Comparison of ENCODE assay signal across 8 mouse cellular contexts in genomic region chr17:35232043-35232442, GRCm38 (mm10). TPM values are rescaled to one million over a fixed set of nuclear protein-coding genes. Genes with fewer than 3 reads are reported as not detected.
DNase-seq lines count a peak whose midpoint lies in the region; ATAC-seq and TF ChIP-seq lines count a peak whose summit lies in the region.

No protein-coding gene starts in this region.

- no peaks in the 10 kb centered on the region for H3K27me3 ChIP-seq in kidney, embryonic 15.5 days
- H3K27me3 ChIP-seq in liver, embryonic 13.5 days: no peaks in the 10 kb centered on the region
- no peaks in the 10 kb centered on the region for H3K27me3 ChIP-seq in stomach, postnatal 0 days (ENCODE audit: control insufficient read depth, insufficient read depth, low read length)

- peak; percentile 81 to 86 for DNase-seq in frontal cortex, postnatal 25 days (ENCODE audit: low spot score in 2 of 2)
- peak; percentile 89 for DNase-seq in embryo, embryonic 10 days (ENCODE audit: low spot score)
- peak; percentile 68 to 81 for DNase-seq in heart, adult 9 months (ENCODE audit: low spot score in 2 of 2)
- DNase-seq in liver, embryonic 13.5 days: peak; percentile 66
- peak; percentile 88 for DNase-seq in neural tube, embryonic 10.5 days (ENCODE audit: extremely low spot score, low spot score)
- peak; percentile 84 for DNase-seq in stomach, postnatal 0 days (ENCODE audit: low spot score)

- H3K4me2 ChIP-seq in kidney, embryonic 15.5 days: peak overlapping the region; percentile 38
- peak overlapping the region; percentile 96 for H3K4me2 ChIP-seq in liver, embryonic 13.5 days
- no peak overlapping the region for H3K4me2 ChIP-seq in stomach, postnatal 0 days (replicated peaks; ENCODE audit: low read depth)

- 8% methylated on average over 12 of the region's 12 CpGs for WGBS in kidney, embryonic 15.5 days
- 10% methylated on average over 12 of the region's 12 CpGs for WGBS in liver, embryonic 13.5 days (ENCODE audit: insufficient replicate concordance)
- 15% methylated on average over 12 of the region's 12 CpGs for WGBS in stomach, postnatal 0 days

- TF ChIP-seq CTCF in stomach, postnatal 0 days (IDR thresholded peaks at IDR 0.05; ENCODE audit: low read depth): peak; percentile 97

- no peak for TF ChIP-seq EP300 in stomach, postnatal 0 days (optimal IDR thresholded peaks at IDR 0.05)

- ATAC-seq in frontal cortex, adult (ENCODE audit: low TSS enrichment): no peak
- ATAC-seq in kidney, embryonic 15.5 days (replicated peaks; ENCODE audit: low FRiP score): no peak
- ATAC-seq in liver, embryonic 13.5 days (ENCODE audit: low read depth): no peak
- ATAC-seq in stomach, postnatal 0 days (ENCODE audit: low FRiP score, low TSS enrichment): no peak

- peaks cover 50% of the 10 kb centered on the region for H3K4me1 ChIP-seq in kidney, embryonic 15.5 days
- peaks cover 54% of the 10 kb centered on the region for H3K4me1 ChIP-seq in liver, embryonic 13.5 days (replicated peaks)
- peaks cover 2% of the 10 kb centered on the region for H3K4me1 ChIP-seq in stomach, postnatal 0 days (replicated peaks; ENCODE audit: control insufficient read depth, insufficient read depth)

- peaks cover 52% of the 10 kb centered on the region for H3K36me3 ChIP-seq in kidney, embryonic 15.5 days
- peaks cover 47% of the 10 kb centered on the region for H3K36me3 ChIP-seq in liver, embryonic 13.5 days
- peaks cover 4% of the 10 kb centered on the region for H3K36me3 ChIP-seq in stomach, postnatal 0 days (ENCODE audit: control insufficient read depth, insufficient read depth, low read length)

- H3K9ac ChIP-seq in kidney, embryonic 15.5 days: no peak overlapping the region
- H3K9ac ChIP-seq in liver, embryonic 13.5 days: peak overlapping the region; percentile 27; the same call in 1 of the 2 replicates
- no peak overlapping the region for H3K9ac ChIP-seq in stomach, postnatal 0 days (ENCODE audit: low read length)

- H3K9me3 ChIP-seq in kidney, embryonic 15.5 days (replicated peaks): no peaks in the 10 kb centered on the region
- no peaks in the 10 kb centered on the region for H3K9me3 ChIP-seq in liver, embryonic 13.5 days (replicated peaks)
- H3K9me3 ChIP-seq in stomach, postnatal 0 days (ENCODE audit: control insufficient read depth, low read length): no peaks in the 10 kb centered on the region

- H3K27ac ChIP-seq in kidney, embryonic 15.5 days: peak overlapping the region; percentile 98
- peak overlapping the region; percentile 94; the same call in 1 of the 2 replicates for H3K27ac ChIP-seq in liver, embryonic 13.5 days
- H3K27ac ChIP-seq in stomach, postnatal 0 days (replicated peaks): no peak overlapping the region

- H3K4me3 ChIP-seq in kidney, embryonic 15.5 days (replicated peaks): no peak overlapping the region
- peak overlapping the region; percentile 16; the same call in 1 of the 2 replicates for H3K4me3 ChIP-seq in liver, embryonic 13.5 days (replicated peaks)
- H3K4me3 ChIP-seq in stomach, postnatal 0 days (ENCODE audit: low read depth, low read length): no peak overlapping the region

RNA-seq across cellular contexts. Expression of gene Atp6v1g2, which starts 1.4 kb away (rescaled TPM):
- polyA plus RNA-seq in kidney, embryonic 15.5 days (2015; fragmentation: Nextera tagmentation; extraction: Ambion mirVana): 6.2 and 6.4 TPM in 2 replicates
- polyA plus RNA-seq in liver, embryonic 13.5 days (2015; fragmentation: Nextera tagmentation; extraction: Ambion mirVana): 0.76 and 1.3 TPM in 2 replicates
- 3.0 and 3.6 TPM in 2 replicates for polyA plus RNA-seq in stomach, postnatal 0 days (2015; fragmentation: Nextera tagmentation; extraction: Ambion mirVana)

RNA-seq across cellular contexts. Expression of gene Nfkbil1, which starts 3.5 kb away (rescaled TPM):
- 11.3 and 12.4 TPM in 2 replicates for polyA plus RNA-seq in kidney, embryonic 15.5 days (2015; fragmentation: Nextera tagmentation; extraction: Ambion mirVana)
- polyA plus RNA-seq in liver, embryonic 13.5 days (2015; fragmentation: Nextera tagmentation; extraction: Ambion mirVana): 3.9 and 4.4 TPM in 2 replicates
- 7.4 and 7.5 TPM in 2 replicates for polyA plus RNA-seq in stomach, postnatal 0 days (2015; fragmentation: Nextera tagmentation; extraction: Ambion mirVana)

RNA-seq across cellular contexts. Expression of gene Ddx39b, which starts 9.5 kb away (rescaled TPM):
- 531 and 538 TPM in 2 replicates for polyA plus RNA-seq in kidney, embryonic 15.5 days (2015; fragmentation: Nextera tagmentation; extraction: Ambion mirVana)
- polyA plus RNA-seq in liver, embryonic 13.5 days (2015; fragmentation: Nextera tagmentation; extraction: Ambion mirVana): 208 and 220 TPM in 2 replicates
- 143 and 145 TPM in 2 replicates for polyA plus RNA-seq in stomach, postnatal 0 days (2015; fragmentation: Nextera tagmentation; extraction: Ambion mirVana)

RNA-seq across cellular contexts. Expression of gene Gm16181, which starts 11.4 kb away (rescaled TPM):
- 0.65 and 0.69 TPM in 2 replicates for polyA plus RNA-seq in kidney, embryonic 15.5 days (2015; fragmentation: Nextera tagmentation; extraction: Ambion mirVana)
- polyA plus RNA-seq in liver, embryonic 13.5 days (2015; fragmentation: Nextera tagmentation; extraction: Ambion mirVana): 0.36 TPM in 1 of 2 replicates, not detected in the other
- polyA plus RNA-seq in stomach, postnatal 0 days (2015; fragmentation: Nextera tagmentation; extraction: Ambion mirVana): 0.27 and 0.33 TPM in 2 replicates

RNA-seq across cellular contexts. Expression of gene Lta, which starts 26.9 kb away (rescaled TPM):
- 0.10 TPM in 1 of 2 replicates, not detected in the other for polyA plus RNA-seq in kidney, embryonic 15.5 days (2015; fragmentation: Nextera tagmentation; extraction: Ambion mirVana)
- 0.07 and 0.10 TPM in 2 replicates for polyA plus RNA-seq in liver, embryonic 13.5 days (2015; fragmentation: Nextera tagmentation; extraction: Ambion mirVana)
- 0.11 and 0.16 TPM in 2 replicates for polyA plus RNA-seq in stomach, postnatal 0 days (2015; fragmentation: Nextera tagmentation; extraction: Ambion mirVana)
